Comparison of ENCODE assay signal across 8 mouse cellular contexts in the genomic region with DNA sequence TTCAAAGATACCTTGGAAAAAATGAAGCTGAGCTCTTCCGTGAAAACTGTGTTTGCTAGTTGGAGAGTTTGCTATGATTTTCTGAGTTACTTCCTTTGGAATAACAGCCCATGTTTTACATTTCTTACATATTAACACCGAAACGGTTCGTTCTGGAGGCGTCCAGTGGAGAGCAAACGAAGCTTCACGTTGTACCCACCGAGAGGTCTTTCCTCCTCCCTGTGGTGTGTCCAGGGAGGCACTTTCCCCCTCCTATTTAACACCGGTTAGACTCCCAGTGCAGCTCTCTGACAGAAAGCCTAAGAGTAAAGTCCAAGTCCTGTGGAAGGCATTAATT. TPM values are rescaled to one million over a fixed set of nuclear protein-coding genes. Genes with fewer than 3 reads are reported as not detected.
DNase-seq lines count a peak whose midpoint lies in the region; ATAC-seq and TF ChIP-seq lines count a peak whose summit lies in the region.

No protein-coding gene starts in this region.

- 32% methylated on average over 9 of the region's 9 CpGs for WGBS in lung, postnatal 0 days
- WGBS in limb, embryonic 12.5 days, result 24% methylated on average over 9 of the region's 9 CpGs
- WGBS in stomach, embryonic 14.5 days, result 45% methylated on average over 9 of the region's 9 CpGs

- peak overlapping the region; percentile 47 for H3K4me3 ChIP-seq in lung, postnatal 0 days (ENCODE audit: low read depth, low read length)
- peak overlapping the region; percentile 56 for H3K4me3 ChIP-seq in limb, embryonic 12.5 days (replicated peaks)
- H3K4me3 ChIP-seq in stomach, embryonic 14.5 days (ENCODE audit: low read depth, low read length), result peak overlapping the region; percentile 47

- H3K27ac ChIP-seq in lung, postnatal 0 days (ENCODE audit: low read length), result peak overlapping the region; percentile 62
- H3K27ac ChIP-seq in limb, embryonic 12.5 days, result no peak overlapping the region
- H3K27ac ChIP-seq in stomach, embryonic 14.5 days (ENCODE audit: low read length), result peak overlapping the region; percentile 29; the same call in 1 of the 2 replicates

- 0 out of 2 replicates have a peak, but pooled peaks have one; percentile 7 for TF ChIP-seq EP300 in lung, postnatal 0 days (IDR thresholded peaks at IDR 0.05)

- H3K4me2 ChIP-seq in lung, postnatal 0 days (replicated peaks; ENCODE audit: low read depth, low read length), result peak overlapping the region; percentile 92
- peak overlapping the region; percentile 98 for H3K4me2 ChIP-seq in limb, embryonic 12.5 days
- H3K4me2 ChIP-seq in stomach, embryonic 14.5 days (replicated peaks; ENCODE audit: low read depth, low read length), result peak overlapping the region; percentile 97

- peak overlapping the region; percentile 29; the same call in 1 of the 2 replicates for H3K9ac ChIP-seq in lung, postnatal 0 days (replicated peaks; ENCODE audit: low read depth)
- no peak overlapping the region for H3K9ac ChIP-seq in limb, embryonic 12.5 days (replicated peaks)
- H3K9ac ChIP-seq in stomach, embryonic 14.5 days (replicated peaks; ENCODE audit: low read depth, low read length), result no peak overlapping the region; the same call in 1 of the 2 replicates

- no peaks in the 10 kb centered on the region for H3K36me3 ChIP-seq in lung, postnatal 0 days (ENCODE audit: insufficient read depth, low read length)
- no peaks in the 10 kb centered on the region for H3K36me3 ChIP-seq in limb, embryonic 12.5 days
- no peaks in the 10 kb centered on the region for H3K36me3 ChIP-seq in stomach, embryonic 14.5 days (ENCODE audit: control insufficient read depth, insufficient read depth, low read length)

- ATAC-seq in frontal cortex, adult (ENCODE audit: low TSS enrichment), result peak; percentile 15
- no peak for ATAC-seq in lung, postnatal 0 days
- no peak; the same call in 1 of the 2 replicates for ATAC-seq in limb, embryonic 12.5 days (ENCODE audit: insufficient number of reproducible peaks, insufficient read depth, low FRiP score, low TSS enrichment, low read depth)
- 0 out of 2 replicates have a peak, but pooled peaks have one; percentile 10 for ATAC-seq in stomach, embryonic 14.5 days (ENCODE audit: insufficient number of reproducible peaks, insufficient read depth, low FRiP score, low read depth)

- DNase-seq in frontal cortex, postnatal 14 days (ENCODE audit: low spot score in 2 of 2), result no peak
- DNase-seq in lung, postnatal 0 days (ENCODE audit: low spot score), result no peak
- DNase-seq in lung, adult 18-20 months, result no peak
- no peak for DNase-seq in ovary, adult 18-20 months (ENCODE audit: low spot score)
- DNase-seq in cerebellum, postnatal 4 days (ENCODE audit: low spot score in 2 of 2), result no peak

- H3K9me3 ChIP-seq in lung, postnatal 0 days (ENCODE audit: low read length), result no peaks in the 10 kb centered on the region
- no peaks in the 10 kb centered on the region for H3K9me3 ChIP-seq in limb, embryonic 12.5 days
- H3K9me3 ChIP-seq in stomach, embryonic 14.5 days (ENCODE audit: control insufficient read depth, low read depth, low read length), result no peaks in the 10 kb centered on the region

- no peak for TF ChIP-seq CTCF in lung, postnatal 0 days (IDR thresholded peaks at IDR 0.05)

- 0 out of 2 replicates have a peak, but pooled peaks cover 3% of the 10 kb centered on the region for H3K27me3 ChIP-seq in lung, postnatal 0 days (replicated peaks; ENCODE audit: insufficient read depth, low read length)
- peaks cover 38% of the 10 kb centered on the region for H3K27me3 ChIP-seq in limb, embryonic 12.5 days
- no peaks in the 10 kb centered on the region for H3K27me3 ChIP-seq in stomach, embryonic 14.5 days (ENCODE audit: control insufficient read depth, insufficient read depth, low read length)

- no peaks in the 10 kb centered on the region; the same call in 1 of the 2 replicates for H3K4me1 ChIP-seq in lung, postnatal 0 days (ENCODE audit: insufficient read depth, low read depth, low read length)
- H3K4me1 ChIP-seq in limb, embryonic 12.5 days (replicated peaks), result peaks cover 23% of the 10 kb centered on the region
- H3K4me1 ChIP-seq in stomach, embryonic 14.5 days (ENCODE audit: control insufficient read depth, insufficient read depth, low read length), result 0 out of 2 replicates have a peak, but pooled peaks cover 5% of the 10 kb centered on the region

RNA-seq across cellular contexts. Expression of a gene that starts 1.0 kb away (rescaled TPM):
- polyA plus RNA-seq in lung, postnatal 0 days (2015; fragmentation: Nextera tagmentation; extraction: Ambion mirVana), result 86.3 and 107 TPM in 2 replicates
- 2.6 and 4.3 TPM in 2 replicates for polyA plus RNA-seq in limb, embryonic 12.5 days (2016; fragmentation: Nextera tagmentation; extraction: Ambion mirVana)
- 43.8 and 51.8 TPM in 2 replicates for polyA plus RNA-seq in stomach, embryonic 14.5 days (2014; fragmentation: Nextera tagmentation; extraction: Ambion mirVana)

RNA-seq across cellular contexts. Expression of a gene that starts 45.1 kb away (rescaled TPM):
- 54.0 and 58.7 TPM in 2 replicates for polyA plus RNA-seq in lung, postnatal 0 days (2015; fragmentation: Nextera tagmentation; extraction: Ambion mirVana)
- polyA plus RNA-seq in limb, embryonic 12.5 days (2016; fragmentation: Nextera tagmentation; extraction: Ambion mirVana), result 35.2 and 36.8 TPM in 2 replicates
- 30.3 and 31.4 TPM in 2 replicates for polyA plus RNA-seq in stomach, embryonic 14.5 days (2014; fragmentation: Nextera tagmentation; extraction: Ambion mirVana)

RNA-seq across cellular contexts. Expression of a gene that starts 45.2 kb away (rescaled TPM):
- 74.9 and 95.5 TPM in 2 replicates for polyA plus RNA-seq in lung, postnatal 0 days (2015; fragmentation: Nextera tagmentation; extraction: Ambion mirVana)
- polyA plus RNA-seq in limb, embryonic 12.5 days (2016; fragmentation: Nextera tagmentation; extraction: Ambion mirVana), result 403 and 416 TPM in 2 replicates
- 252 and 265 TPM in 2 replicates for polyA plus RNA-seq in stomach, embryonic 14.5 days (2014; fragmentation: Nextera tagmentation; extraction: Ambion mirVana)

Comparison
In these comparisons a context has a peak if more than half of its experiments do, and no peak if none do; other contexts are left out.
1. ATAC-seq: peak in frontal cortex, adult (single experiment) and stomach, embryonic 14.5 days (single experiment); none in lung, postnatal 0 days (single experiment) and limb, embryonic 12.5 days (single experiment).
2. Peak in every context shown above with its lines, with median percentiles within 50 percentile points of each other: H3K4me2 ChIP-seq and H3K4me3 ChIP-seq.